Mouse (Mus musculus) liver, embryonic 14.5 days (tissue): ENCODE results near the gene Slit1. TPM values are rescaled to one million over a fixed set of nuclear protein-coding genes. Genes with fewer than 3 reads are reported as not detected.

Experiments used
- ATAC-seq: fragments of 200-750 bp; cut with Nextera tagmentation; 2 replicates; pipeline ENCODE4 v1.8.0; 2017; ENCODE audit warnings: moderate number of reproducible peaks, mild to moderate bottlenecking, moderate library complexity; ENCODE audit not compliant: insufficient read depth
- DNase-seq, 3 experiments: peaks; one replicate each; pipeline ENCODE4 v3.0.0-alpha.2; 2012 to 2013; ENCODE audit warnings: low read depth in 3 of 3, low spot score in 3 of 3
- H3K27ac ChIP-seq: fragments of 300-500 bp; sonication (generic); 2 replicates; pipeline ENCODE4 v1.5.1; 2014; ENCODE audit warnings: moderate library complexity, mild to moderate bottlenecking, control low read depth, inconsistent platforms
- H3K27me3 ChIP-seq: fragments of 300-500 bp; sonication (generic); 2 replicates; pipeline ENCODE4 v1.6.1; 2014; ENCODE audit warnings: mild to moderate bottlenecking, low read length, moderate library complexity; ENCODE audit not compliant: control insufficient read depth, insufficient read depth
- H3K36me3 ChIP-seq: fragments of 300-500 bp; sonication (generic); replicated peaks from 2 replicates; pipeline ENCODE4 v1.6.1; 2014; ENCODE audit warnings: low read depth; ENCODE audit not compliant: control insufficient read depth, insufficient read depth
- H3K4me1 ChIP-seq, 2 experiments: fragments of 200-500 bp in 1 of 2; fragments of 300-500 bp in 1 of 2; sonication (generic) in 1 of 2; replicated peaks; 2 replicates each; pipeline ENCODE4 v1.6.1; 2012 to 2014; ENCODE audit warnings: antibody characterized with exemption in 1 of 2, inconsistent platforms in 1 of 2, low read length in 1 of 2; ENCODE audit not compliant: control insufficient read depth in 2 of 2, insufficient read depth in 2 of 2
- H3K4me2 ChIP-seq: fragments of 300-500 bp; sonication (generic); 2 replicates; pipeline ENCODE4 v1.6.1; 2014; ENCODE audit warnings: low read depth, mild to moderate bottlenecking, control low read depth, moderate library complexity
- H3K4me3 ChIP-seq, 2 experiments: fragments of 200-500 bp in 1 of 2; fragments of 300-500 bp in 1 of 2; sonication (generic) in 1 of 2; 2 replicates each; pipeline ENCODE4 v1.5.1; 2012 to 2014; ENCODE audit warnings: low read depth in 2 of 2, low read length in 2 of 2, mild to moderate bottlenecking in 2 of 2, control low read depth in 1 of 2, inconsistent platforms in 1 of 2, moderate library complexity in 1 of 2; ENCODE audit not compliant: insufficient read depth in 1 of 2
- H3K9ac ChIP-seq: fragments of 300-500 bp; sonication (generic); replicated peaks from 2 replicates; pipeline ENCODE4 v1.6.1; 2014; ENCODE audit warnings: mild to moderate bottlenecking, control low read depth, moderate library complexity
- H3K9me3 ChIP-seq: fragments of 300-500 bp; sonication (generic); 2 replicates; pipeline ENCODE4 v1.6.1; 2016; ENCODE audit warnings: low read length, mixed read lengths; ENCODE audit not compliant: control insufficient read depth
- CTCF ChIP-seq: IDR thresholded peaks from 2 replicates; pipeline ENCODE4 v1.5.1; 2016; ENCODE audit warnings: antibody characterized with exemption, low read depth, control low read depth
- EP300 ChIP-seq: IDR thresholded peaks from 2 replicates; pipeline ENCODE4 v1.6.1; 2016; ENCODE audit warnings: antibody characterized with exemption, low read depth
- WGBS: fragments of 180-500 bp; shearing (Covaris S2); extraction: QIAGEN DNeasy Blood & Tissue Kit; methylation state at CpG from one replicate; pipeline ENCODE4 v1.1.7; 2014; ENCODE audit not compliant: insufficient replicate concordance; 5-methylcytosine and 5-hydroxymethylcytosine counted together
- polyA plus RNA-seq, 2 experiments: library from polyadenylated mRNA; depleted of rRNA in 1 of 2; stranded (reverse) in 1 of 2; unstranded in 1 of 2; fragments of >200 nt; fragmentation: Nextera tagmentation in 1 of 2; extraction: Ambion mirVana in 1 of 2; gene quantifications; 2 replicates each; pipeline versions ENCODE4 v1.2.1 to v1.2.3; 2012 to 2014

Gene Slit1
- polyA plus RNA-seq, 2 experiments, result 0.10 TPM; not detected in 1

DNA sequence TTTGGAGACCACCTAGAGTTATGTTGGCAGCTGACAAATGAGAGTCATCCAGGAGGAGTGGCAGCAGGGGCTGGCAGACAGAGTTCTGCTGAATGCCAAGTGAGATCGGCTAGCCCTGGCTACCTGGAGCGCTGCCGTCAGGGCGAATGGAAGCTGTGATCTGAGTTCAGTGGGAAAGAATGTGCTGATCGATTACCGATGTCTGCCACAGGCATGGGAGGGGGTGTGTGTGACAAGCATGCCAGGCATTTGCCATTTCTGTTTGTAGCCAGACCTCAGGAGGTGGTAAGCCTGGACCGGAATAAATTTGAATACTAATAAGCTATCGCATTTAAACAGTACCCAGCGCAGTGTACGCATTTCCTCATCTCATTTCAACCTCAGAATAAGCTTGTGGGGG is 91.5 kb downstream of the Slit1 start:
- Histone ChIP-seq H3K4me2 (no peak overlapping the region), H3K9ac (no peak overlapping the region), H3K27me3 (no peaks in the 10 kb centered on the region; the same call in 1 of the 2 replicates), H3K4me3 (no peak overlapping the region), H3K36me3 (no peaks in the 10 kb centered on the region), H3K4me1 (no peaks in the 10 kb centered on the region), H3K9me3 (no peaks in the 10 kb centered on the region), H3K27ac (no peak overlapping the region)
- no peak for DNase-seq
- 38% methylated on average over 10 of the region's 10 CpGs for WGBS
- TF ChIP-seq EP300 (no peak), CTCF (no peak)
- ATAC-seq, result no peak

DNA sequence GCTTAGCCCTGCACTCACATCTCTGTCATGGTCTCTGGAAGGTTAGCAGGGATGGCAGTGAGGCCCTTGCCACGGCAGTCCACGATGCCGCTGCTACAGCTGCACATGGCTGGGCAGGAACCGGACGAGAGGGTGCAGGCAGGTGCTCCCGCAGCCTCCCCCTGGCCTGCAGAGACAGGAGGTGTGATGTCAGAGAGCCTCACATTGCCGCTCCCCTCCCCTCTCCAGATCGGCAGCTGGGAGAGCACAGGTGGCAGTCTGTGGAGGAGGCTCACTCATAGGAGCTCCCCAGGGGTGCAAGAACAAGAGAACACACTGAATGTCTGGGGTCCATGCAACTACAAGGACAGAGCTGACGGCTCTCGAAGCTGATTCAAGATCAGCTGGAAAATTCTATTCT is 94.1 kb downstream of the Slit1 start:
- no peaks in the 10 kb centered on the region for H3K4me1 ChIP-seq
- no peaks in the 10 kb centered on the region for H3K36me3 ChIP-seq
- H3K4me3 ChIP-seq, result no peak overlapping the region
- ATAC-seq (no peak), DNase-seq (no peak)
- no peaks in the 10 kb centered on the region; the same call in 1 of the 2 replicates for H3K27me3 ChIP-seq
- no peak overlapping the region for H3K27ac ChIP-seq
- H3K9ac ChIP-seq, result no peak overlapping the region
- H3K4me2 ChIP-seq, result no peak overlapping the region
- H3K9me3 ChIP-seq, result no peaks in the 10 kb centered on the region
- TF ChIP-seq CTCF (no peak), EP300 (no peak)
- WGBS, result 34% methylated on average over 10 of the region's 10 CpGs

DNA sequence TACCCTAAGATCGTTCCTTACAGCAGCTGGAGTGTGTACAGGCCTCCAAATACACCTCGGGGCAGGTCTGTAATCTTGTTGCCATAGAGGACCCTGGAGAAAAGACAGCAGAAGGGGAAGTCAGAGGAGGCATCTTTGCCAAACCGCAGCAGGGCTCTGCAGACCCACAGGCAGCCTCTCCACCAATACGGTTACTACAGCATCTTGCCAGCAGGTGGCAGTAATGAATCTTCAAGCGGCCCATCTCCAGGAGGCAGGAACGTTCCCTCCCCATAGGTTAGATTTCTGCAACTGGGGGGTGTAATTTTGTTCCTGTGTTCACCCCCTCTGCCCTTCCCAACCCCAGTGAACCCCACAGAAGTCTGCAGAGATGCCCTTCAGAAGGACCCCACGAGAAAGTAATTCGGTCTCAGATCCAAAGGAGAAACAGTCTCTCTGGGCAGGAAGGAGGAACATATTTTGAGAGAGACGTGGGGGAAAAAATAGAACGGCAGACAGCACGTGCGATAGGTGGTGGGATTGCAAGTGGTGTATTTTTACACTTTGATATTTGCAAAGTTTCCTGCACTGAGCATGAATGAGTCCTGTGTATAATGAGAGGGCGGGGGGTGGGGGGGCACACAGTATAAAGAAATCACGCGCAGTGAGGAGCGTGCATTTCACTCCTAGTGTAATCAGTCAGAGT is 96.4 kb downstream of the Slit1 start:
- no peak overlapping the region for H3K4me2 ChIP-seq
- no peaks in the 10 kb centered on the region for H3K36me3 ChIP-seq
- H3K9ac ChIP-seq, result no peak overlapping the region
- no peaks in the 10 kb centered on the region for H3K4me1 ChIP-seq
- H3K4me3 ChIP-seq, result no peak overlapping the region
- 27% methylated on average over 16 of the region's 16 CpGs for WGBS
- no peaks in the 10 kb centered on the region; the same call in 1 of the 2 replicates for H3K27me3 ChIP-seq
- DNase-seq (peak; percentile 31 to 54 (median 41)), ATAC-seq (0 out of 2 replicates have a peak, but pooled peaks have one; percentile 8)
- H3K9me3 ChIP-seq, result no peaks in the 10 kb centered on the region
- no peak for TF ChIP-seq EP300
- peak; percentile 83 for TF ChIP-seq CTCF
- no peak overlapping the region for H3K27ac ChIP-seq

DNA sequence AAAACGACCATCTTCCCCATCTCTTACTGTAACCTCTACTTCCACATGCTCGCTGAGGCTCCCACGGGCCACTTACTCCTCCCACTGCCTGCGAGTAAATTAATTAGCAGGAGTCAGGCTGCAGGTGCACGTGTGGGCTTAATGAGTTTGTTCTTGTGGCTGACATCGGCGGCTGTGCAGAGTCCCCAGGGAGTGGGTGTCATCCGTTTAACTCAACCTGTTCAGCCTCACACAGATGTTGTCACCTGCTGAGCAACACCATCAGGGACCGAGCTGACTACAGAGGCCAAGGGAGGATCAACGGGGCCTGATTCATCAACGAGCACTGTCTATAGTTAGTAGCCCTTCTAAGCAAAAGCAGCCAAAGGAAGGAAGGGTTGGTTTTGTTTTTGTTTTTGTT is 100.5 kb downstream of the Slit1 start:
- no peaks in the 10 kb centered on the region for H3K4me1 ChIP-seq
- H3K9ac ChIP-seq, result no peak overlapping the region
- no peak overlapping the region for H3K27ac ChIP-seq
- no peak overlapping the region for H3K4me2 ChIP-seq
- H3K36me3 ChIP-seq, result no peaks in the 10 kb centered on the region
- ATAC-seq (no peak), DNase-seq (no peak)
- H3K9me3 ChIP-seq, result no peaks in the 10 kb centered on the region
- H3K27me3 ChIP-seq, result no peaks in the 10 kb centered on the region
- H3K4me3 ChIP-seq, result no peak overlapping the region
- TF ChIP-seq CTCF (no peak), EP300 (no peak)
- 51% methylated on average over 11 of the region's 11 CpGs for WGBS

DNA sequence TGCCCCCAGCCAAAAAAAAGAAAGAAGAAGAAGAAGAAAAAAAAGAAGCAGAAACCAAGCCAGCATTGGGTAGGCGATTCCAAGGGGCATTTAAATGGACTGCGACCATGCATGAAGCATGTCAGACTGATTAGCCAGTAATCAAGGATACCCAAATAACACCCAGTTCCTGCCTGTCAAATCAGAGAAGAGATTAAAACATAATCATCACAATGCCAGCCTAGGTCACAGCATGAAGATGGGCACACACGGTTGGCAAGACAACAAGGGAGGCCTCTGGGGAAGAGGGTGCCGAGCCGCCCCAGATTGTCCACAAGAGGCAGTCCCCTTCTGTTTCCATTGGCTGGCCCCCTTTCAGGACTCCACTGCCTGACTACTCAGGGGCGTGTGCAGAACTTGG is 108.5 kb downstream of the Slit1 start:
- DNase-seq (no peak), ATAC-seq (no peak)
- no peaks in the 10 kb centered on the region for H3K36me3 ChIP-seq
- H3K4me1 ChIP-seq, result no peaks in the 10 kb centered on the region
- WGBS, result 54% methylated on average over 6 of the region's 6 CpGs
- no peak for TF ChIP-seq EP300
- no peak for TF ChIP-seq CTCF
- no peak overlapping the region for H3K4me3 ChIP-seq
- no peak overlapping the region for H3K9ac ChIP-seq
- no peaks in the 10 kb centered on the region for H3K27me3 ChIP-seq
- H3K4me2 ChIP-seq, result no peak overlapping the region
- no peaks in the 10 kb centered on the region for H3K9me3 ChIP-seq
- H3K27ac ChIP-seq, result no peak overlapping the region
